Mouse (Mus musculus) ES-Bruce4 (cell line): Measurements from ENCODE around the gene Rexo1.

Experiments used
- CTCF ChIP-seq: IDR thresholded peaks from one replicate; pipeline ENCODE4 v1.8.1; 2011; ENCODE audit warnings: low read depth, low read length
- EP300 ChIP-seq: IDR thresholded peaks from 2 replicates; pipeline ENCODE4 v1.6.1; 2011; ENCODE audit warnings: low read depth, low read length; ENCODE audit not compliant: insufficient read depth
- POLR2A ChIP-seq: IDR thresholded peaks from one replicate; pipeline ENCODE4 v1.8.1; 2011; ENCODE audit warnings: low read length; ENCODE audit not compliant: insufficient read depth

DNA sequence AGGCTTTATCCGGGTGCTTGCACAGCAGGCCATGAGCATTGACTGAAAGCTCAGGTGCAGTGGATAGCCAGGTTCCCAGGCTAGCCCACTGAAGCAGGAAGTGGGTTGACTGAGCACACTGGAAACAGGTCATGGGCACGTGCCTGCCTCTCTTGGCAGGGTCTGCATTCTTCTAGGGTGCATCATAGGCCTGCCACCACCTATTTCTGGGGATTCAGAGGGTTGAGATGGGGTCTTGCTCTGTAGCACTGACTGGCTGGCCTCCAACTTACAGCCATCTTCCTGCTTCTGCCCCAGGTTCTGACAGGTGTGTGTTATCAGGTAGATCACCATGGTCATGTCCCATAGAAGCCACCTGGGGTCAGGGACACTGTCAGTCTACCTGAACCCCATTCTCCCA lies 43.6 kb upstream of the Rexo1 start:
- TF ChIP-seq CTCF = no peak
- no peak for TF ChIP-seq POLR2A
- TF ChIP-seq EP300 = no peak
